Mouse (Mus musculus) G1E (cell line): ENCODE data around the gene Gfpt2. TPM values are rescaled to one million over a fixed set of nuclear protein-coding genes. Genes with fewer than 3 reads are reported as not detected.

Source experiments
- ATAC-seq: 2 replicates; pipeline ENCODE4 v1.8.0; 2016; ENCODE audit warnings: mild to moderate bottlenecking; ENCODE audit not compliant: insufficient number of reproducible peaks, poor library complexity, low FRiP score, severe bottlenecking; ENCODE audit errors: extremely low read depth
- DNase-seq: peaks from one replicate; pipeline ENCODE4 v3.0.0; 2012; ENCODE audit warnings: low spot score
- H3K27me3 ChIP-seq: 2 replicates; pipeline ENCODE4 v1.6.1; 2012; ENCODE audit warnings: mild to moderate bottlenecking, low read length, inconsistent platforms; ENCODE audit not compliant: insufficient read depth
- H3K36me3 ChIP-seq: replicated peaks from 2 replicates; pipeline ENCODE3; 2012; ENCODE audit warnings: mild to moderate bottlenecking, inconsistent platforms
- H3K4me1 ChIP-seq: 2 replicates; pipeline ENCODE4 v1.6.1; 2012; ENCODE audit warnings: low read depth, low read length, inconsistent platforms, mixed read lengths; ENCODE audit not compliant: insufficient read depth
- H3K4me3 ChIP-seq: 2 replicates; pipeline ENCODE4 v1.5.1; 2012; ENCODE audit warnings: low read depth, mild to moderate bottlenecking, inconsistent platforms, low read length, moderate library complexity, mixed read lengths
- H3K9me3 ChIP-seq: replicated peaks from 2 replicates; pipeline ENCODE4 v1.6.1; 2012; ENCODE audit warnings: inconsistent platforms
- CTCF ChIP-seq: IDR thresholded peaks from 2 replicates; pipeline ENCODE4 v1.5.1; 2012; ENCODE audit warnings: low read depth, low read length, inconsistent platforms, mixed read lengths
- GATA1 ChIP-seq: IDR thresholded peaks from 2 replicates; pipeline ENCODE4 v1.6.1; 2012; ENCODE audit warnings: borderline replicate concordance, low read length, inconsistent platforms, mixed read lengths
- GATA2 ChIP-seq: IDR thresholded peaks from 2 replicates; pipeline ENCODE4 v1.6.1; 2012; ENCODE audit warnings: low read depth, low read length, inconsistent platforms, borderline replicate concordance
- POLR2AphosphoS5 ChIP-seq: IDR thresholded peaks from 2 replicates; pipeline ENCODE4 v1.6.1; 2012; ENCODE audit warnings: low read depth, low read length, inconsistent platforms; ENCODE audit not compliant: insufficient replicate concordance
- TAL1 ChIP-seq: conservative IDR thresholded peaks from 2 replicates; pipeline ENCODE4 v1.6.1; 2012; ENCODE audit warnings: low read depth, low read length, inconsistent platforms, mixed read lengths
- polyA plus RNA-seq: library from polyadenylated mRNA; stranded (reverse); fragments of >175 nt; gene quantifications from 2 replicates; pipeline ENCODE4 v1.2.3, GENCODE M21; 2012
- total RNA-seq, 2 experiments: library from RNA; stranded (forward) in 1 of 2; stranded (reverse) in 1 of 2; fragments of 200-1000 nt in 1 of 2; fragments of >200 nt in 1 of 2; fragmentation: Nextera tagmentation in 1 of 2; gene quantifications; 2 replicates each; pipeline ENCODE4 v1.2.3; 2014 to 2017

Gfpt2 gene
- total and polyA plus RNA-seq, 3 experiments: 0.22 TPM; not detected in 2

DNA sequence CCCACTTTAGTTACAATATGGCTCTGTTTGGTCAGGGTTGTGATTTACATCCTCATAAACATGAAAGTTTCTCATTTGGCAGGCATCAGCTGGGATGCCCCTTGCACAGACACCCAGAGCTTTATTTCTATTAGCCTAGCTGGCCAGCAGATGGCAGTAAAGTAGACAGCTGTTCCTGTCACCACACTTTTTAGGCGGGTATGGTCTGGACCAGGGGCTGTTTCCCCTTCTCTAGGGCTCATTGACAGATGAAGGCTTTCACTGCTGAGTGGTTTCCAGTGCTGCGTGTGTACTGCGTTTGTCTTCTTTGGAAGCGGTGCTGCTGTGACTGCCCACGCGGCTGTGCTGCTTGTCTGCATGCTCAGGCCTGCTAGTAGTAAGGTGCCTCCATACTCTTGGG is 77.9 kb downstream of the Gfpt2 start:
- H3K9me3 ChIP-seq: no peaks in the 10 kb centered on the region
- TF ChIP-seq CTCF: peak; percentile 56
- TF ChIP-seq GATA1: no peak
- DNase-seq (peak; percentile 23), ATAC-seq (no peak)
- peaks cover 22% of the 10 kb centered on the region for H3K4me1 ChIP-seq
- H3K36me3 ChIP-seq: peaks cover 80% of the 10 kb centered on the region
- no peaks in the 10 kb centered on the region for H3K27me3 ChIP-seq
- no peak overlapping the region for H3K4me3 ChIP-seq

GRCm38 (mm10) chr11:49872779-49873178 is 78.8 kb downstream of the Gfpt2 start:
- no peak for DNase-seq
- TF ChIP-seq CTCF (no peak), GATA2 (no peak), GATA1 (no peak), POLR2AphosphoS5 (no peak), TAL1 (peak; percentile 63)
- H3K4me1 ChIP-seq: peaks cover 25% of the 10 kb centered on the region
- peaks cover 79% of the 10 kb centered on the region for H3K36me3 ChIP-seq
- ATAC-seq: peak; percentile 71
- no peaks in the 10 kb centered on the region for H3K9me3 ChIP-seq
- H3K27me3 ChIP-seq: no peaks in the 10 kb centered on the region
- no peak overlapping the region; the same call in 1 of the 2 replicates for H3K4me3 ChIP-seq

GRCm38 (mm10) chr11:49876948-49877817 is 83.2 kb downstream of the Gfpt2 start:
- ATAC-seq: no peak
- Histone ChIP-seq H3K36me3 (peaks cover 77% of the 10 kb centered on the region), H3K4me3 (no peak overlapping the region), H3K27me3 (no peaks in the 10 kb centered on the region), H3K4me1 (peaks cover 16% of the 10 kb centered on the region), H3K9me3 (no peaks in the 10 kb centered on the region)
- no peak for TF ChIP-seq GATA2
- TF ChIP-seq GATA1: no peak
- no peak for TF ChIP-seq CTCF
- TF ChIP-seq POLR2AphosphoS5: no peak
- TF ChIP-seq TAL1: no peak
- no peak for DNase-seq

- Histone ChIP-seq H3K9me3 (no peaks in the 10 kb centered on the region), H3K4me3 (no peak overlapping the region), H3K27me3 (no peaks in the 10 kb centered on the region), H3K4me1 (peaks cover 3% of the 10 kb centered on the region), H3K36me3 (peaks cover 78% of the 10 kb centered on the region)
- DNase-seq: no peak
- no peak for ATAC-seq
- TF ChIP-seq POLR2AphosphoS5 (no peak), TAL1 (no peak), GATA2 (no peak), CTCF (no peak)
Measured at GRCm38 (mm10) chr11:49879950-49880642, 86.1 kb downstream of the Gfpt2 start.

DNA sequence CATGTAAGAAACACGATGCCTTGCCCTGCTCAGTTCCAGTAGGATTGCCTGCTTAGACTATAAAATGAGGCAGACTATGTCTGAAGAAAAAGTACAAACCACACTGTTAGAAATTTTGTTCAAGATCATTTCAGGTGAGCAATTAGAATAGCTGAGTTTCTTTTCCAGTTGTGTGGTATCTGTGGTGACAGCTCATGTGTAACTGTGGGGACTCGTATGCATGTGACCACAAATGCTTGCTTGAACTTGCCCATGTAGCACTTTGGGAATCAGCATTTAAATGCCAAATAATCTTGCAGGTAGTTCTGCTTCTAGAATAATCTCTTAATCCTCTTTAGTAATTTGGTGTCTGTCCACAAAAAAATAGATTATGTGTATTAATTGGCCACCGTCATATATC is 89.4 kb downstream of the Gfpt2 start:
- no peak for DNase-seq
- ATAC-seq: no peak
- Histone ChIP-seq H3K36me3 (peaks cover 85% of the 10 kb centered on the region), H3K9me3 (no peaks in the 10 kb centered on the region), H3K4me1 (no peaks in the 10 kb centered on the region), H3K4me3 (no peak overlapping the region), H3K27me3 (no peaks in the 10 kb centered on the region)
- TF ChIP-seq POLR2AphosphoS5: no peak
- no peak for TF ChIP-seq GATA1
- TF ChIP-seq GATA2: no peak
- no peak for TF ChIP-seq CTCF
- TF ChIP-seq TAL1: no peak

Other genes starting within 250 kb of the Gfpt2 start
- not detected in 2 replicates for gene Olfr1380, start 237.3 kb upstream of the Gfpt2 start, total RNA-seq (2014; fragmentation: Nextera tagmentation)
- 0.16 TPM in 1 of 2 replicates, not detected in the other for gene Olfr1380, start 237.3 kb upstream of the Gfpt2 start, total RNA-seq (2017)
- gene Olfr1380, start 237.3 kb upstream of the Gfpt2 start, polyA plus RNA-seq: not detected in 2 replicates
- 0.15 and 0.44 TPM in 2 replicates for gene Flt4, start 184.9 kb upstream of the Gfpt2 start, total RNA-seq (2014; fragmentation: Nextera tagmentation)
- under 0.01 and 0.12 TPM in 2 replicates for gene Flt4, start 184.9 kb upstream of the Gfpt2 start, total RNA-seq (2017)
- gene Flt4, start 184.9 kb upstream of the Gfpt2 start, polyA plus RNA-seq: 0.02 TPM in 2 replicates
- not detected in 2 replicates for gene Scgb3a1, start 130.6 kb upstream of the Gfpt2 start, total RNA-seq (2014; fragmentation: Nextera tagmentation)
- gene Scgb3a1, start 130.6 kb upstream of the Gfpt2 start, total RNA-seq (2017): not detected in 2 replicates
- not detected in 2 replicates for gene Scgb3a1, start 130.6 kb upstream of the Gfpt2 start, polyA plus RNA-seq
- gene Cnot6, start 81.5 kb upstream of the Gfpt2 start, total RNA-seq (2014; fragmentation: Nextera tagmentation): 155 and 165 TPM in 2 replicates
- gene Cnot6, start 81.5 kb upstream of the Gfpt2 start, total RNA-seq (2017): 84.5 and 93.8 TPM in 2 replicates
- 44.0 and 61.0 TPM in 2 replicates for gene Cnot6, start 81.5 kb upstream of the Gfpt2 start, polyA plus RNA-seq
- 47.9 and 50.8 TPM in 2 replicates for gene Mapk9, start 52.6 kb downstream of the Gfpt2 start, total RNA-seq (2014; fragmentation: Nextera tagmentation)
- 29.3 and 39.1 TPM in 2 replicates for gene Mapk9, start 52.6 kb downstream of the Gfpt2 start, total RNA-seq (2017)
- 6.5 and 7.8 TPM in 2 replicates for gene Mapk9, start 52.6 kb downstream of the Gfpt2 start, polyA plus RNA-seq
- not detected in 2 replicates for gene Rasgef1c, start 107.7 kb downstream of the Gfpt2 start, total RNA-seq (2014; fragmentation: Nextera tagmentation)
- 0.05 and 0.06 TPM in 2 replicates for gene Rasgef1c, start 107.7 kb downstream of the Gfpt2 start, total RNA-seq (2017)
- not detected in 2 replicates for gene Rasgef1c, start 107.7 kb downstream of the Gfpt2 start, polyA plus RNA-seq
- 195 and 199 TPM in 2 replicates for gene Rnf130, start 231.2 kb downstream of the Gfpt2 start, total RNA-seq (2014; fragmentation: Nextera tagmentation)
- 225 and 240 TPM in 2 replicates for gene Rnf130, start 231.2 kb downstream of the Gfpt2 start, total RNA-seq (2017)
- 80.8 and 103 TPM in 2 replicates for gene Rnf130, start 231.2 kb downstream of the Gfpt2 start, polyA plus RNA-seq